Mouse (Mus musculus) intestine, embryonic 15.5 days (tissue): Measurements from ENCODE around the gene Grb2. TPM values are rescaled to one million over a fixed set of nuclear protein-coding genes. Genes with fewer than 3 reads are reported as not detected.
"Not testable (repeated sequence)": the region's sequence is repeated elsewhere in the genome, so short reads cannot be mapped to it uniquely, and the experiment has no call there.

Source experiments
- ATAC-seq: fragments of 200-750 bp; cut with Nextera tagmentation; 2 replicates; pipeline ENCODE4 v1.8.0; 2017; ENCODE audit warnings: moderate TSS enrichment, moderate library complexity
- H3K27ac ChIP-seq: fragments of 300-500 bp; sonication (generic); 2 replicates; pipeline ENCODE4 v1.5.1; 2015; ENCODE audit warnings: mild to moderate bottlenecking, inconsistent platforms
- H3K27me3 ChIP-seq: fragments of 300-500 bp; sonication (generic); replicated peaks from 2 replicates; pipeline ENCODE4 v1.6.1; 2015; ENCODE audit warnings: inconsistent platforms
- H3K36me3 ChIP-seq: fragments of 300-500 bp; sonication (generic); 2 replicates; pipeline ENCODE4 v1.6.1; 2015; ENCODE audit warnings: inconsistent platforms
- H3K4me1 ChIP-seq: fragments of 300-500 bp; sonication (generic); replicated peaks from 2 replicates; pipeline ENCODE4 v1.6.1; 2015; ENCODE audit warnings: inconsistent platforms
- H3K4me2 ChIP-seq: fragments of 300-500 bp; sonication (generic); replicated peaks from 2 replicates; pipeline ENCODE4 v1.6.1; 2015; ENCODE audit warnings: mild to moderate bottlenecking, inconsistent platforms
- H3K4me3 ChIP-seq: fragments of 300-500 bp; sonication (generic); replicated peaks from 2 replicates; pipeline ENCODE4 v1.5.1; 2015; ENCODE audit warnings: inconsistent platforms
- H3K9ac ChIP-seq: fragments of 300-500 bp; sonication (generic); 2 replicates; pipeline ENCODE4 v1.6.1; 2015; ENCODE audit warnings: inconsistent platforms
- H3K9me3 ChIP-seq: fragments of 300-500 bp; sonication (generic); 2 replicates; pipeline ENCODE4 v1.6.1; 2016; ENCODE audit warnings: inconsistent platforms
- WGBS: fragments of 180-500 bp; shearing (Covaris S2); methylation state at CpG from one replicate; pipeline ENCODE4 v1.1.7; 2015; 5-methylcytosine and 5-hydroxymethylcytosine counted together
- polyA plus RNA-seq: library from polyadenylated mRNA; unstranded; fragments of >200 nt; fragmentation: Nextera tagmentation; extraction: Ambion mirVana; gene quantifications from 2 replicates; pipeline ENCODE4 v1.2.1, GENCODE M21; 2015

The Grb2 gene
- polyA plus RNA-seq, 1 experiment from 2014 or later = 79.4 TPM

DNA sequence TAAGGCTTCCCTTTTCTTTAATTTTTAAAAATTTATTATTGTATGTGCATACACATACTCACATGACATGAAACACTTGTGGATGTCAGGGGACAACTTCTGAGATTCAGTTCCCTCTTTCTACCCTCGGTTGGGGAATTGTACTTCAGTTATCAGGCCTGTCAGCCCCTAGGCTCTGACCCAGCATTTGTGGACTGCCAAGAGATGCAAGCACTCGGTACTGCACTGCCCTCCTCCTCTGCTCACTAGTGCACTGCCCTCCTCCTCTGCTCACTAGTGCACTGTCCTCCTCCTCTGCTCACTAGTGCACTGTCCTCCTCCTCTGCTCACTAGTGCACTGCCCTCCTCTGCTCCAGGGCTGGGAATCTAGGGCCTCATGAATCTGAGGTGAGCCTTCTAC is 54.3 kb downstream of the Grb2 start:
- H3K4me1 ChIP-seq = no peaks in the 10 kb centered on the region
- no peak for ATAC-seq
- H3K9ac ChIP-seq = no peak overlapping the region
- WGBS = 69% methylated on average over 2 of the region's 2 CpGs
- no peak overlapping the region for H3K4me3 ChIP-seq
- no peaks in the 10 kb centered on the region for H3K9me3 ChIP-seq
- no peaks in the 10 kb centered on the region for H3K27me3 ChIP-seq
- H3K4me2 ChIP-seq = no peak overlapping the region
- H3K27ac ChIP-seq = no peak overlapping the region
- peaks cover 2% of the 10 kb centered on the region; the same call in 1 of the 2 replicates for H3K36me3 ChIP-seq

DNA sequence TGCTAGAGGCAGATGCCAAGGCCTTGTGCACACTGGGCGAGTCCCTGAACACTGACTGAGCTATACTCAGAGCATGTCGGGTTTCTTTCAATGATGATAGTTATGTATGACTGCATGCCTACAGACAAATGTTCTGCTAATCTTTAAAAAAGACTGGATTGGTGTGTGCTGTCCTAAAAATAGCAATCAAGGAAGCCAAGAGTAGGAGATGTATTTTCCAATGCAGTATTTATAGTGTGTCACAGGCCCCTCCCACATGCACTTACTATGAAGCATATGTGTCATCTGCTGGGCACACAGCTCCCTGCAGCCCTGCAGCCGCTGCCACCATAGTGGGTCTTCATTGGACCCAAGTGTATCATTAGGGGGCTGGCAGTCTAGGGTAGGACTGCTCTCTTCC is 55.2 kb downstream of the Grb2 start:
- WGBS = 82% methylated on average over 3 of the region's 3 CpGs

DNA sequence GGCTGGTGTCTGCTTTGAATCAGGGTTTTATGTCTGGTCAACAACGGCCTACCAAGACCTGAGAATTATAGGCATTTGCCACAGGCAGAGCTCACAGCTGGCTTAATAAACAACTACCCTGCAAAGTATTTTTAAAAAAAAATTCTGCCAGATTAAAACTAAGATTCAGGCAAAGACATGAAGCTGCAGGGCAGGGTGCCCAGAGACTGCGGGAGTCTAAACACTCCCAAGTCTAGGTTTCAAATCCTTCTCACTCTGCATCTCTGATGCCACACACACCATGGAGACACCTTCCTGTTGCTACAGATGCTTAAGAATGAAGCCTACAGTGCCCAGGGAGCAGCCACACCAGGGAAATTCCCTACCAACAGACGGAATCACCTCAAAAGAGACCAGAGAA is 56.7 kb downstream of the Grb2 start:
- Histone ChIP-seq H3K27me3 (no peaks in the 10 kb centered on the region), H3K4me2 (no peak overlapping the region), H3K9ac (no peak overlapping the region), H3K36me3 (peaks cover 6% of the 10 kb centered on the region; the same call in 1 of the 2 replicates), H3K9me3 (no peaks in the 10 kb centered on the region), H3K27ac (no peak overlapping the region), H3K4me1 (no peaks in the 10 kb centered on the region), H3K4me3 (no peak overlapping the region)
- 83% methylated on average over 3 of the region's 3 CpGs for WGBS
- ATAC-seq = no peak

More for the DNA sequence above, 55.2 kb downstream of the Grb2 start:
- H3K27me3 ChIP-seq = no peaks in the 10 kb centered on the region
- no peak overlapping the region for H3K9ac ChIP-seq
- no peak overlapping the region for H3K4me2 ChIP-seq
- peaks cover 2% of the 10 kb centered on the region; the same call in 1 of the 2 replicates for H3K36me3 ChIP-seq
- no peak for ATAC-seq
- no peaks in the 10 kb centered on the region for H3K9me3 ChIP-seq
- H3K27ac ChIP-seq = no peak overlapping the region
- no peaks in the 10 kb centered on the region for H3K4me1 ChIP-seq
- H3K4me3 ChIP-seq = no peak overlapping the region

DNA sequence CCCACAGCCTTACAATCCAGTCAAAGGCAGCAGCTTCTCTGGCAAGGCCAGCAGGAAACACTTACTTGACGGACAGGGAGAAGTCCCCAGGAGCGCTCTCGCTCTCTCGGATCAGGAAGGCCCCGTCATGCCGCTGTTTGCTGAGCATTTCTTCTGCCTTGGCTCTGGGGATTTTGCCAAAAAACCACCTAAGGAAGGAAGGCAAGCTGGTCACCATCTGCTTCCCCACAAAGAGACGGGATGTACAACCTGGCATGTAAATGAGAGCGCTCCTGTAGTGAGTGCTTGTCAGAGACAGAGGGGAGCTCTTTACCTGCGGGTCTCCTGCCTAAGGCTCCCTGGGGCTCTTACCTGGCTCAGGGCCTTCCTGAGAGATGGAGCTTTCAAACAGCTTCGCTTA is 58.7 kb downstream of the Grb2 start:
- Histone ChIP-seq H3K27ac (no peak overlapping the region), H3K27me3 (no peaks in the 10 kb centered on the region), H3K4me3 (no peak overlapping the region), H3K36me3 (peaks cover 8% of the 10 kb centered on the region; the same call in 1 of the 2 replicates), H3K4me2 (no peak overlapping the region), H3K9ac (no peak overlapping the region), H3K9me3 (no peaks in the 10 kb centered on the region), H3K4me1 (no peaks in the 10 kb centered on the region)
- WGBS = 82% methylated on average over 10 of the region's 10 CpGs
- ATAC-seq = no peak

- no peaks in the 10 kb centered on the region for H3K9me3 ChIP-seq
- ATAC-seq = no peak
- H3K4me3 ChIP-seq = no peak overlapping the region
- H3K4me1 ChIP-seq = no peaks in the 10 kb centered on the region
- H3K4me2 ChIP-seq = no peak overlapping the region
- H3K27me3 ChIP-seq = no peaks in the 10 kb centered on the region
- no peak overlapping the region for H3K9ac ChIP-seq
- 0 out of 2 replicates have a peak, but pooled peaks cover 6% of the 10 kb centered on the region for H3K36me3 ChIP-seq
- no peak overlapping the region for H3K27ac ChIP-seq
- 51% methylated on average over 6 of the region's 6 CpGs for WGBS
Measured at GRCm38 (mm10) chr11:115647459-115647858, 60.9 kb downstream of the Grb2 start.

DNA sequence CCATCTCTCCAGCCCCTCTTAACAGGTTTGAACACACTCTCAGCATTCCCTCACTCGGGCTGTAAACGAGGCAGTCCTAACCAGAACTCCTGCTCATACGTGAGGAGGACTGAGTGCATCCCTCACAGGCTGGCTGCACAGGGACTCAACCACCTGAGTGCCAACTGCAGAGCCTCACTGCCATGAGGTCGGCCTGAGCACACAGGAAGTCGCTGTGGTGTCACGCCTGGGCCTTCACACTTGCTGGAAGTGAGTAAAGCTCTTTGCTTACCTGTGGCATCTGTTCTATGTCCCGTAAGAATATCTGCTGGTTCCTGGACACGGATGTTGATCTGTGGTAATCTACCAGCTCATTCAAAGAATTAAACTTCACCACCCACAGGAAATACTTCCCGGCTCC is 62.0 kb downstream of the Grb2 start:
- no peak overlapping the region for H3K4me2 ChIP-seq
- H3K4me1 ChIP-seq = no peaks in the 10 kb centered on the region
- WGBS = 91% methylated on average over 9 of the region's 9 CpGs
- H3K9ac ChIP-seq = no peak overlapping the region
- no peak overlapping the region for H3K4me3 ChIP-seq
- H3K27ac ChIP-seq = no peak overlapping the region
- H3K9me3 ChIP-seq = no peaks in the 10 kb centered on the region
- no peaks in the 10 kb centered on the region for H3K27me3 ChIP-seq
- H3K36me3 ChIP-seq = 0 out of 2 replicates have a peak, but pooled peaks cover 6% of the 10 kb centered on the region
- ATAC-seq = no peak

GRCm38 (mm10) chr11:115645498-115645897 is 62.9 kb downstream of the Grb2 start:
- not testable (repeated sequence) for H3K27me3 ChIP-seq, H3K9me3 ChIP-seq, H3K36me3 ChIP-seq, H3K9ac ChIP-seq, H3K4me3 ChIP-seq, H3K4me1 ChIP-seq, ATAC-seq, H3K27ac ChIP-seq, H3K4me2 ChIP-seq
- WGBS = 70% methylated on average over 14 of the region's 14 CpGs

- peaks cover 4% of the 10 kb centered on the region for H3K4me1 ChIP-seq
- H3K9ac ChIP-seq = no peak overlapping the region
- H3K36me3 ChIP-seq = 0 out of 2 replicates have a peak, but pooled peaks cover 6% of the 10 kb centered on the region
- H3K4me3 ChIP-seq = no peak overlapping the region
- H3K9me3 ChIP-seq = no peaks in the 10 kb centered on the region
- no peak overlapping the region for H3K27ac ChIP-seq
- no peaks in the 10 kb centered on the region for H3K27me3 ChIP-seq
- WGBS = 94% methylated on average over 13 of the region's 13 CpGs
- no peak for ATAC-seq
- H3K4me2 ChIP-seq = no peak overlapping the region
Measured at GRCm38 (mm10) chr11:115644308-115644707, 64.1 kb downstream of the Grb2 start.

GRCm38 (mm10) chr11:115643265-115643664 is 65.1 kb downstream of the Grb2 start:
- 70% methylated on average over 10 of the region's 10 CpGs for WGBS
- Histone ChIP-seq H3K4me1 (peaks cover 8% of the 10 kb centered on the region), H3K9me3 (no peaks in the 10 kb centered on the region), H3K4me3 (no peak overlapping the region), H3K9ac (no peak overlapping the region), H3K27me3 (no peaks in the 10 kb centered on the region), H3K27ac (no peak overlapping the region), H3K36me3 (0 out of 2 replicates have a peak, but pooled peaks cover 6% of the 10 kb centered on the region), H3K4me2 (no peak overlapping the region)
- ATAC-seq = no peak

DNA sequence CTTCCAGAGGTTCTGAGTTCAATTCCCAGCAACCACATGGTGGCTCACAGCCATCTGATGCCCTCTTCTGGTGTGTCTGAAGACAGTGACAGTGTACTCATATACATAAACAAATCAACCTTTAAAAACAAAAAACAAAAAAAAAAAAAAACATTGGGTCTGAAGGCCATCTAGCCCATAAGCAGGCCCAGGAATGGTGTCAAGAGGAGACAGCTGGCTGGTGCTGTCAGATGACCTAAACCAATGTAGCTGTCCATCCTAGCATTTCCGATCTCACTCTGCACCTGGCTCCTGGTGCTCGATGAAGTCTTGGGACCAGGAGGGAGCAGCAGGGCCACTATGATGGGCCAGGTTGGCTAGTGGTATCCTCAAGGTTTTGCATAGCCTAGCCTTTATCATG is 65.7 kb downstream of the Grb2 start:
- Histone ChIP-seq H3K4me1 (peaks cover 8% of the 10 kb centered on the region), H3K4me2 (no peak overlapping the region), H3K9ac (no peak overlapping the region), H3K4me3 (no peak overlapping the region), H3K27me3 (no peaks in the 10 kb centered on the region), H3K36me3 (0 out of 2 replicates have a peak, but pooled peaks cover 2% of the 10 kb centered on the region), H3K9me3 (no peaks in the 10 kb centered on the region), H3K27ac (no peak overlapping the region)
- 94% methylated on average over 2 of the region's 2 CpGs for WGBS
- no peak for ATAC-seq

GRCm38 (mm10) chr11:115641664-115642036 is 66.7 kb downstream of the Grb2 start:
- WGBS = 82% methylated on average over 4 of the region's 4 CpGs
- Histone ChIP-seq H3K27me3 (no peaks in the 10 kb centered on the region), H3K9me3 (no peaks in the 10 kb centered on the region), H3K27ac (no peak overlapping the region), H3K36me3 (0 out of 2 replicates have a peak, but pooled peaks cover 2% of the 10 kb centered on the region), H3K4me2 (no peak overlapping the region), H3K4me3 (no peak overlapping the region), H3K9ac (no peak overlapping the region), H3K4me1 (peaks cover 8% of the 10 kb centered on the region)
- no peak for ATAC-seq

DNA sequence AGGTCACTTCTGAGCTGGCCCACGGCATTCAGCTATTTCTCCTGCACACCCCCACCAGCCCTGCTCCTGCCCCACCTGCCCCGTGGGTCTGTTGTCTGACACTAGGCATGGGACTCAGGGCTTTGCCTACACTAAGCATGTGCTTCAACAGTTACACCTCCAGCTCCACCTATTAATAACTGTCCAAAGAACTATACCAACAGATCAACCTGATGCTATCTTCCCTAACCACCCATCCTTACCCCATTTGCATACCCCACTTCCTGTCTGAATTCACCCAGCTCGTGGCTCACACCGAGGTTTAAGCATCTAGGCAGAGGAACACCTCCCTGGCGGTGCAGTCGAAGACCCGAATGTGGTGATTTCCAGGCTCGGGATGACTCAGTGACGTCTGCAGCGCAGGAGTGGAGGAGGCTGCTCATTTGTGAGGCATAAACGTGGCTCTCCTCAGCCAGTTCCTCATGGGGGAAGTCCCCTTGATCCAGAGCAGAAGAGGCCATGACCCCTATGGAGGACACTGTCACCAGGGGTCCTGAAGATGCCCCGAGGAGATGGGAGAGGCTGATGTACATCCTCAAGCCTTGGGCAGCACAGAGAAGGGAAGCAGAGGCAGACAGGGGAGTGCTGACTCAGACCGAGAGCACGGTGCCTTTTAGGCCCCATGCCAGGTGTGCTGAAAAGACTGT is 67.3 kb downstream of the Grb2 start:
- Histone ChIP-seq H3K4me2 (no peak overlapping the region), H3K4me1 (peaks cover 8% of the 10 kb centered on the region), H3K27me3 (no peaks in the 10 kb centered on the region), H3K4me3 (no peak overlapping the region), H3K36me3 (0 out of 2 replicates have a peak, but pooled peaks cover 2% of the 10 kb centered on the region), H3K27ac (no peak overlapping the region), H3K9ac (no peak overlapping the region), H3K9me3 (no peaks in the 10 kb centered on the region)
- ATAC-seq = no peak
- 52% methylated on average over 14 of the region's 14 CpGs for WGBS

- no peaks in the 10 kb centered on the region for H3K27me3 ChIP-seq
- H3K4me2 ChIP-seq = no peak overlapping the region
- WGBS = 86% methylated on average over 3 of the region's 4 CpGs
- H3K36me3 ChIP-seq = no peaks in the 10 kb centered on the region
- H3K27ac ChIP-seq = no peak overlapping the region
- peaks cover 8% of the 10 kb centered on the region for H3K4me1 ChIP-seq
- no peak overlapping the region for H3K4me3 ChIP-seq
- no peak for ATAC-seq
- H3K9me3 ChIP-seq = no peaks in the 10 kb centered on the region
- H3K9ac ChIP-seq = no peak overlapping the region
Measured at GRCm38 (mm10) chr11:115640311-115640828, 68.0 kb downstream of the Grb2 start.
